Mouse (Mus musculus): ENCODE measurements around the gene Ceacam15.
"Not testable (repeated sequence)": the region's sequence is repeated elsewhere in the genome, so short reads cannot be mapped to it uniquely, and the experiment has no call there.

The Ceacam15 gene

DNA sequence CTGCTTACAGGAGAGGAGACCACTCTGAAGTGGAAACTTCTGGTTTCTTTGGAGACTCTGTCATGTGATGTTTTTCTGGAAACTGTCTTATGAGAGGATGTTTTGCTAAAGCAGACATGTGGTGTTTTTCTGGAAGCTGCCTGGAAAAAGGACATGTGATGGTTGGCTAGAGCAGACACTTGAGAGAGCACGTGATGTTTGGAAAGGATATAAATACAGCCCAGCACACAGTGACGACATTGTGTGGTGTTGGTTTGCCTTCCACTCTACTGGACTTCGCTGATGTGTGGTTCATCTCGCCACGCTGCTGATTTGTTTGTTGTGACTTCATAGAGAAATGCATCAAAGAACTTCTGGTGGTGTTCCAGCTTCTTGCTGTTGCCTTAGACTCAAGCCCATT, 25.1 kb upstream of the Ceacam15 start:
- Histone ChIP-seq H3K27me3 (ENCODE audit: insufficient read depth, low read length) (no peaks in the 10 kb centered on the region), H3K4me3 (replicated peaks; ENCODE audit: low read length) (no peak overlapping the region), H3K9me3 (ENCODE audit: low read length) (no peaks in the 10 kb centered on the region), H3K36me3 (ENCODE audit: insufficient read depth, low read length) (no peaks in the 10 kb centered on the region), H3K4me1 (replicated peaks; ENCODE audit: low read depth, low read length) (0 out of 2 replicates have a peak, but pooled peaks cover under 1% of the 10 kb centered on the region)
- no peak for TF ChIP-seq CTCF (conservative IDR thresholded peaks at IDR 0.05; ENCODE audit: low read length)

DNA sequence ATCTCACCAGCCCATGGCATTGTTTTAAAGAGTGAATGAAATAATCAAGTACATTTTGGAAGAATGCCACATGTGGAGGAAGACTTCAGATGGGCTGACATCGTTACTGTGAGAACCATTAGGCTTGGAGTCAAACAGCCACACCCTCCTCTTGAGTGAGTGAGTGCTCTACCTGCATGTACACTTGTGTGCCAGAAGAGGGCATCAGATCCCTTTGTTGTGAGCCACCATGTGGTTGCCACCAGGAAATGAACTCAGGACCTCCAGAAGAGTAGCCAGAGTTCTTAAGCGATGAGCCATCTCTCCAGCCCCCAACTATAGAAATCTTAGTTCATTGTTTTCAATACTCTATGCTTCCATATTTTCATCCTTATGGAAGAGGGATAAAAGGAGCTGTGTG, 23.5 kb upstream of the Ceacam15 start:
- Histone ChIP-seq H3K4me1 (replicated peaks; ENCODE audit: low read depth, low read length) (no peaks in the 10 kb centered on the region), H3K36me3 (ENCODE audit: insufficient read depth, low read length) (no peaks in the 10 kb centered on the region), H3K27me3 (ENCODE audit: insufficient read depth, low read length) (no peaks in the 10 kb centered on the region), H3K9me3 (ENCODE audit: low read length) (no peaks in the 10 kb centered on the region), H3K4me3 (replicated peaks; ENCODE audit: low read length) (no peak overlapping the region)
- TF ChIP-seq CTCF (conservative IDR thresholded peaks at IDR 0.05; ENCODE audit: low read length) (peak; percentile 47), POU5F1 (IDR thresholded peaks at IDR 0.05; ENCODE audit: borderline replicate concordance, low read length) (no peak), NANOG (IDR thresholded peaks at IDR 0.05; ENCODE audit: borderline replicate concordance, low read length) (no peak)

DNA sequence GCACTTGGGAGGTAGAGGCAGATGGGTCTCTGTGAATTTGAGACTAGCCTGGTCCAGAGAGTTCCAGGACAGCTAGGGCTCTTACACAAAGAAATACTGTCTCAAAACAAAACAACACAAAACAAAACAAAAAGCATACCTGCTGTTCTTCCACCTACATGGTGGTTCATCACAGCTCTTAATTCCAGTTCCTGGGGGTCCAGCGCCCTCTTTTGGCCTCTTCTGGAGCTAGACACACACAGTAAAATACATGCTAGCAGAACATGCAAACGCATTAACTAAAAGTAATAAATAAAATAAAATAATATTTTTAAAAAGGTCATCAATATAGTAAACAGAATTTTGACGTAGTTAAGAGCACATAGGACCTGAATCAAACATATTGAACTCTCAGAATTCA, 19.5 kb upstream of the Ceacam15 start:
- Histone ChIP-seq H3K27me3 (ENCODE audit: insufficient read depth, low read length) (no peaks in the 10 kb centered on the region), H3K4me3 (replicated peaks; ENCODE audit: low read length) (no peak overlapping the region), H3K36me3 (ENCODE audit: insufficient read depth, low read length) (no peaks in the 10 kb centered on the region), H3K9me3 (ENCODE audit: low read length) (no peaks in the 10 kb centered on the region), H3K4me1 (replicated peaks; ENCODE audit: low read depth, low read length) (no peaks in the 10 kb centered on the region)
- TF ChIP-seq POU5F1 (IDR thresholded peaks at IDR 0.05; ENCODE audit: borderline replicate concordance, low read length): no peak
- peak; percentile 58 for TF ChIP-seq CTCF (conservative IDR thresholded peaks at IDR 0.05; ENCODE audit: low read length)
- TF ChIP-seq NANOG (IDR thresholded peaks at IDR 0.05; ENCODE audit: borderline replicate concordance, low read length): no peak

DNA sequence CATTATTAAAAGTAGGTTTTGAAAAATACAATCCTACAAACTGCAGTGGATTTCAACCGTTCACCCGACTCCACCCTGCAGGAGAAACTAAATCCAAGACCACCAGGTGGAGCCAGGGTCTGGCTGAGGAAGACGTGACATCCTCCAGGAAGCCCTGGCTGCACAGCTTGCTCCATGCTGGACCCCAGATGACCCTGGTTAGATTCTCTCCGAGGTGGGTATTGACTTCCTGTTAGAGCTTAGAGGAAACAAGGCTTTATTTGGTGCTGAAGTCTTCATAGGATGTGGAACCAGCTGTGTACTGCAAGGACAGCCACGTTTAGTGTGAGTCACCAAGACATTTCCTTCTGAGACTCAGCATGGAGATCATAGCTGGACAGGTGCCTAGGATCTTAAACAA, 13.7 kb upstream of the Ceacam15 start:
- Histone ChIP-seq H3K4me1 (replicated peaks; ENCODE audit: low read depth, low read length) (no peaks in the 10 kb centered on the region), H3K27me3 (ENCODE audit: insufficient read depth, low read length) (no peaks in the 10 kb centered on the region), H3K9me3 (ENCODE audit: low read length) (no peaks in the 10 kb centered on the region), H3K4me3 (replicated peaks; ENCODE audit: low read length) (no peak overlapping the region), H3K36me3 (ENCODE audit: insufficient read depth, low read length) (no peaks in the 10 kb centered on the region)
- no peak for TF ChIP-seq NANOG (IDR thresholded peaks at IDR 0.05; ENCODE audit: borderline replicate concordance, low read length)
- TF ChIP-seq CTCF (conservative IDR thresholded peaks at IDR 0.05; ENCODE audit: low read length): no peak
- TF ChIP-seq POU5F1 (IDR thresholded peaks at IDR 0.05; ENCODE audit: borderline replicate concordance, low read length): no peak

DNA sequence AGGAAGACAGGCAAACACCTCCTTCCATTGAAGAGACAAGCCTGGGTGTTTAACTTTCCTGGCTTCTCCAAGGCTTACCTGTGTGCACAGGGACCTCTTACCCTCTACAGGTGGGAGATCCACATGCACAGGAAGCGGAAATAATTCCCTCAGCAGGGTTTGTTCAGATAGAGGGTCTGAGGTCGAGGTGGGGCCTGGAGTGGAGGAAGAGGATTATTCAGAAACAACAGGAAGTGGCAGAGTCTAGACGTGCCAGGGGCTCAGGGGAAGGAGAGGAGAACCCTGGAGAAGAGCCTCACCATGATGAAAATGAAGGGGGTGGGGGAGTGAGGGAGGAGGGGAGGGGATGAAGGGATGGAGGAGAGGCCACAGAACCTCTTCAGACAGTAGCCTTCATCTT, 4.7 kb upstream of the Ceacam15 start:
- not testable (repeated sequence) for H3K4me3 ChIP-seq (replicated peaks; ENCODE audit: low read length); H3K36me3 ChIP-seq (ENCODE audit: insufficient read depth, low read length); H3K9me3 ChIP-seq (ENCODE audit: low read length); H3K4me1 ChIP-seq (replicated peaks; ENCODE audit: low read depth, low read length); H3K27me3 ChIP-seq (ENCODE audit: insufficient read depth, low read length)

DNA sequence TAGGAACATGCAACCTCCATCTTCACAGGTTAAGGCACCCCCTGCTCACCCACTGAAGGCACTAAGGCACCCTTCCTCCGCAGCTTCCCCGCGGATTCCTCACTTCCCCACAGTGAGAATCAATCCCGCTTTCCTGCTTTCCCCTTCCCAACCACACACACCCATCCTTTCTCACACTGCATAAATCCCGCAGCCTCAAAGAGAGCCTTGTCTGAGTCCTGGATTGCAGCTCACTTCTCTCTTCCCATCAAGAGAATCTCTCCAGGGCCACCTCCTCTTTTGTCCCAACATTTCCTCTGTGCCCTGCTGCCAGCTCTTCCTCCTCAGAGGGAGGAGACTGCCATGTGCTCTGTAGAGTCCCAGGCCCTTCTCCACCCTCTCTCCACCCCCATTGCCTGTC, 806 bp downstream of the Ceacam15 start:
- H3K4me1 ChIP-seq (replicated peaks; ENCODE audit: low read depth, low read length); H3K36me3 ChIP-seq (ENCODE audit: insufficient read depth, low read length); H3K4me3 ChIP-seq (replicated peaks; ENCODE audit: low read length); H3K9me3 ChIP-seq (ENCODE audit: low read length): not testable (repeated sequence)
- H3K27me3 ChIP-seq (ENCODE audit: insufficient read depth, low read length): peaks cover 12% of the 10 kb centered on the region

DNA sequence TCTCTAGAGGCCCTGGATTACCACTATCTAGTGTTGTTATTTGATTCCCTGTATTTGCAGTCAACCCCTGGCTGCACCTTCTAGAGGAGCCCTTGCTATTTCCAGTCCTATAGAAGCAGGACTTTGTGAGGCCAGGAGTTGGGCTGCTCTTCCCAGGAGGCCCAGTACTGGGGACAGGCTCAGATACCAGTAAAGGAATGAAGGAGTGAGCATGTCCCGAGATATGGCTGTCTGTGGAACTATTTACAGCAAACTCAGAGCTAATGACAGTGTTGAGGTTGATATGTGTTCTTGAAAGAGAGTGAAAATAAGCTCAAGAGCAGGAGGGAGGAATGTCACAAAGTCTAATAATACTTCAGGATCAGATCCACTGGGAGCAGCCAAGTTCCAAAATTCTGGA, 1.7 kb downstream of the Ceacam15 start:
- TF ChIP-seq NANOG (IDR thresholded peaks at IDR 0.05; ENCODE audit: borderline replicate concordance, low read length) (no peak), POU5F1 (IDR thresholded peaks at IDR 0.05; ENCODE audit: borderline replicate concordance, low read length) (no peak), CTCF (conservative IDR thresholded peaks at IDR 0.05; ENCODE audit: low read length) (no peak)

DNA sequence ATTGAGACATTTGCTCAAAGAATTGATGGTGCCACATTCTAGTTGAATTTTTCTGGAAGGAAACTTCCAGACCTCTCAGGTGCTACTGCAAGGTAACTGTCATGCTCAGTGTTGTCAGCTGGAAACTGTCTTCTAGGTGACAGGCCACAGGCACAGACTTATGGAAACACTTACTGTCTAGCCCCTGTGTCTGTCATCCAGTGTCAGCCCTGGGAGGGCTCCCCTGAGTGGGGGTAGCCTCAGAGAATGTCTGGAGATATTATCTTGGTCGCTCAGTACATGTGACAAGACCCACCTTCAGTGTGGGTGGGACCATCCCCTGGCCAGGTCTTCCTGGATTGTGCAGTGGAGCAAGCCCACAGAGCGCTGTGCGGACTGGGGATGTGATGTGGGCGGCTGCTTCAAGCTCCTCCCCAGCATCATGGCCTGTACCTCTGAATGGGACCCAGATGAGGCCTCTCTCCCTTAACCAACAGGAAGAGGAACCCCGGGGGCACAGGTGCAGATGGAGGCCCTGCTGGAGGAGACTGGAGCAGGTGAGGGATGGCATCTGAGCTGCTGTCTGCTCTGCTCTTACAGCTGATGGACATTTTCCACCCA, 7.1 kb downstream of the Ceacam15 start:
- not testable (repeated sequence) for H3K4me1 ChIP-seq (replicated peaks; ENCODE audit: low read depth, low read length); H3K27me3 ChIP-seq (ENCODE audit: insufficient read depth, low read length); H3K9me3 ChIP-seq (ENCODE audit: low read length); H3K4me3 ChIP-seq (replicated peaks; ENCODE audit: low read length); H3K36me3 ChIP-seq (ENCODE audit: insufficient read depth, low read length)

More for the DNA sequence above, 1.7 kb downstream of the Ceacam15 start:
- Histone ChIP-seq H3K9me3 (ENCODE audit: low read length) (no peaks in the 10 kb centered on the region), H3K27me3 (ENCODE audit: insufficient read depth, low read length) (peaks cover 12% of the 10 kb centered on the region), H3K36me3 (ENCODE audit: insufficient read depth, low read length) (no peaks in the 10 kb centered on the region), H3K4me3 (replicated peaks; ENCODE audit: low read length) (no peak overlapping the region), H3K4me1 (replicated peaks; ENCODE audit: low read depth, low read length) (no peaks in the 10 kb centered on the region)

DNA sequence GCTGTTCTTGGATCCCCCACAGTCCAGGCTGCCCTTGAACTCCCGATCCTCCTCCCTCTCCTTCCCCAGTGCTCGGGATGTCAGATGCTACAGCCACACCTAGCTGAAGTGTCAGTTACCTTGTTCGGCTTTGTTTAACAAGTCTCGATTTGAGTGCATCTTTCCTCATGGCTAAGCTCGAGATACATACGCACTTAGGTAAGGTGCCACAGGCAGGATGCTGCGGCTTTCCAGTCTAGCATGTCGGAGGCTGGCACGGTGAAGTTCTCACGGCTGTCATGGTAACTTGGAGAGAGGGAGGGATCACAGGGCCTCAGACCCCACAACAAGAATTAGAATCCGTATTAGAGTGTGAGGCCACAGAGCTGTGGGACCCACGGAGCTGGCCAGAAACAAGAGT, 31.2 kb downstream of the Ceacam15 start:
- no peak overlapping the region for H3K4me3 ChIP-seq (replicated peaks; ENCODE audit: low read length)
- H3K27me3 ChIP-seq (ENCODE audit: insufficient read depth, low read length): no peaks in the 10 kb centered on the region
- H3K36me3 ChIP-seq (ENCODE audit: insufficient read depth, low read length): no peaks in the 10 kb centered on the region
- no peak for TF ChIP-seq NANOG (IDR thresholded peaks at IDR 0.05; ENCODE audit: borderline replicate concordance, low read length)
- TF ChIP-seq POU5F1 (IDR thresholded peaks at IDR 0.05; ENCODE audit: borderline replicate concordance, low read length): no peak
- no peak for TF ChIP-seq CTCF (conservative IDR thresholded peaks at IDR 0.05; ENCODE audit: low read length)
- H3K9me3 ChIP-seq (ENCODE audit: low read length): no peaks in the 10 kb centered on the region
- H3K4me1 ChIP-seq (replicated peaks; ENCODE audit: low read depth, low read length): peaks cover 13% of the 10 kb centered on the region

DNA sequence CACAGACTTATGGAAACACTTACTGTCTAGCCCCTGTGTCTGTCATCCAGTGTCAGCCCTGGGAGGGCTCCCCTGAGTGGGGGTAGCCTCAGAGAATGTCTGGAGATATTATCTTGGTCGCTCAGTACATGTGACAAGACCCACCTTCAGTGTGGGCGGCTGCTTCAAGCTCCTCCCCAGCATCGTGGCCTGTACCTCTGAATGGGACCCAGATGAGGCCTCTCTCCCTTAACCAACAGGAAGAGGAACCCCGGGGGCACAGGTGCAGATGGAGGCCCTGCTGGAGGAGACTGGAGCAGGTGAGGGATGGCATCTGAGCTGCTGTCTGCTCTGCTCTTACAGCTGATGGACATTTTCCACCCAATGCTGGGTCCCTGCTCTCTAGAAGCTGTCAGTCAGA, 32.4 kb downstream of the Ceacam15 start:
- H3K9me3 ChIP-seq (ENCODE audit: low read length); H3K4me3 ChIP-seq (replicated peaks; ENCODE audit: low read length); H3K27me3 ChIP-seq (ENCODE audit: insufficient read depth, low read length); H3K36me3 ChIP-seq (ENCODE audit: insufficient read depth, low read length): not testable (repeated sequence)
- peaks cover 13% of the 10 kb centered on the region for H3K4me1 ChIP-seq (replicated peaks; ENCODE audit: low read depth, low read length)

Measured in E14TG2a.4 (cell line).